Mouse (Mus musculus): ENCODE data around the gene Tmem273. TPM values are rescaled to one million over a fixed set of nuclear protein-coding genes. Genes with fewer than 3 reads are reported as not detected.

Gene Tmem273
- polyA plus RNA-seq, 1 experiment from 2014 or later, result 0.53 TPM

- no peak overlapping the region for H3K4me3 ChIP-seq (ENCODE audit: control insufficient read depth in 1 of 2, insufficient read depth in 1 of 2, low read depth in 1 of 2, low read length in 2 of 2)
- H3K27me3 ChIP-seq (ENCODE audit: control insufficient read depth, insufficient read depth, low read length), result no peaks in the 10 kb centered on the region
- no peaks in the 10 kb centered on the region for H3K36me3 ChIP-seq (ENCODE audit: control insufficient read depth, insufficient read depth, low read length)
- no peak overlapping the region for H3K27ac ChIP-seq (replicated peaks in 1 of 2; ENCODE audit: control insufficient read depth in 1 of 2, insufficient read depth in 1 of 2, low read depth in 2 of 2, low read length in 2 of 2)
- peaks cover 6 to 13% of the 10 kb centered on the region in 2 experiments for H3K4me1 ChIP-seq (ENCODE audit: control insufficient read depth in 2 of 2, insufficient read depth in 2 of 2, low read length in 2 of 2)
- H3K4me2 ChIP-seq (ENCODE audit: low read length), result no peak overlapping the region
- no peaks in the 10 kb centered on the region for H3K9me3 ChIP-seq (ENCODE audit: control insufficient read depth, low read length)
- no peak for ATAC-seq (ENCODE audit: insufficient number of reproducible peaks, insufficient read depth, low FRiP score, low read depth)
- H3K9ac ChIP-seq (ENCODE audit: low read length), result no peak overlapping the region
- 56% methylated on average over 5 of the region's 5 CpGs for WGBS
Observed at GRCm38 (mm10) chr14:32787691-32788090, 1.9 kb downstream of the Tmem273 start.

DNA sequence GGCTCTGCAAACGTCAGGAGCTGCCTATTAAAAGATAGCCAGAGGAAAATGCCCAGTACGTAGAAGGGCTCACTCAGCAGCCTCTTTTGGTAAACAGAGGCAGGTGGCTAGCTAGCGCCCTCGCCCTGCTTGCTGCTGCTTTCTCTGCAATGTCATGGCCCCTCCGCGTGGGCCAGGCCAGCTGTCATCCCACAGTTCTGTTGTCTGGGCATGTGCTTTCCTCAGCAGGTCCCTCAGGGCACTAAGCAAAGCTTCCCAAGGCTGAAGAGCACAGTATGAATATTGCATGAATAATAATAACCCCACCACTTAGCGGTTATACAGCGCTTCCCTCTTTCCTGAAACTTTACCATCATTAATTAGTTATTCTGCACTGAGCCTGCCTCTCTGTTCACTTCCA lies 10.6 kb downstream of the Tmem273 start:
- no peak overlapping the region for H3K4me2 ChIP-seq (ENCODE audit: low read length)
- no peaks in the 10 kb centered on the region for H3K9me3 ChIP-seq (ENCODE audit: control insufficient read depth, low read length)
- no peak overlapping the region for H3K4me3 ChIP-seq (ENCODE audit: control insufficient read depth in 1 of 2, insufficient read depth in 1 of 2, low read depth in 1 of 2, low read length in 2 of 2)
- H3K27ac ChIP-seq (replicated peaks in 1 of 2; ENCODE audit: control insufficient read depth in 1 of 2, insufficient read depth in 1 of 2, low read depth in 2 of 2, low read length in 2 of 2), result no peak overlapping the region
- 74% methylated on average over 8 of the region's 8 CpGs for WGBS
- no peak overlapping the region for H3K9ac ChIP-seq (ENCODE audit: low read length)
- H3K4me1 ChIP-seq (ENCODE audit: control insufficient read depth in 2 of 2, insufficient read depth in 2 of 2, low read length in 2 of 2), result peaks cover 3 to 10% of the 10 kb centered on the region in 2 experiments; a peak in 3 of 4 replicates
- no peak for ATAC-seq (ENCODE audit: insufficient number of reproducible peaks, insufficient read depth, low FRiP score, low read depth)
- H3K27me3 ChIP-seq (ENCODE audit: control insufficient read depth, insufficient read depth, low read length), result no peaks in the 10 kb centered on the region
- no peaks in the 10 kb centered on the region for H3K36me3 ChIP-seq (ENCODE audit: control insufficient read depth, insufficient read depth, low read length)

DNA sequence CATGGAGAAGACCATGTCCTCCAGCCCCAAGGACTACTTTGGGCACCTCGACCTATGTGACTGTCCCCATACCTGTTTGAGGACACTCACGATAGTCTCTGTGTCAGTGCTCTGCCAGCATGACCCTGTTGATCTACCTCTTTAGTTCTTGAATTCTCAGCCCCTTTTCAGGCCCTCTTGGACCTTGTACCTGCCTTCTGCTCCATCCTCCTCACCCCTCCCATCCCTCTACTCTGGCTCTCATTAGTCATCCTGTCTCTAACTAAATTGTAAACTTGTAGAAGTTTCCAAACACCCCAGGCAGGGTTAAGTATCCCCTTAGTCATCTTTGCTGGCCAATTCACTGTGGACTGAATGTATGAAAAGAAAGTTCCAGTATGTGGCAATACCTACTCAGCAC lies 12.0 kb downstream of the Tmem273 start:
- Histone ChIP-seq H3K4me2 (ENCODE audit: low read length) (no peak overlapping the region), H3K27me3 (ENCODE audit: control insufficient read depth, insufficient read depth, low read length) (no peaks in the 10 kb centered on the region), H3K9me3 (ENCODE audit: control insufficient read depth, low read length) (no peaks in the 10 kb centered on the region), H3K27ac (replicated peaks in 1 of 2; ENCODE audit: control insufficient read depth in 1 of 2, insufficient read depth in 1 of 2, low read depth in 2 of 2, low read length in 2 of 2) (no peak overlapping the region), H3K36me3 (ENCODE audit: control insufficient read depth, insufficient read depth, low read length) (no peaks in the 10 kb centered on the region), H3K4me3 (ENCODE audit: control insufficient read depth in 1 of 2, insufficient read depth in 1 of 2, low read depth in 1 of 2, low read length in 2 of 2) (no peak overlapping the region), H3K4me1 (ENCODE audit: control insufficient read depth in 2 of 2, insufficient read depth in 2 of 2, low read length in 2 of 2) (peaks cover 3 to 10% of the 10 kb centered on the region in 2 experiments; a peak in 3 of 4 replicates), H3K9ac (ENCODE audit: low read length) (no peak overlapping the region)
- WGBS, result 82% methylated on average over 2 of the region's 2 CpGs
- ATAC-seq (ENCODE audit: insufficient number of reproducible peaks, insufficient read depth, low FRiP score, low read depth), result no peak

DNA sequence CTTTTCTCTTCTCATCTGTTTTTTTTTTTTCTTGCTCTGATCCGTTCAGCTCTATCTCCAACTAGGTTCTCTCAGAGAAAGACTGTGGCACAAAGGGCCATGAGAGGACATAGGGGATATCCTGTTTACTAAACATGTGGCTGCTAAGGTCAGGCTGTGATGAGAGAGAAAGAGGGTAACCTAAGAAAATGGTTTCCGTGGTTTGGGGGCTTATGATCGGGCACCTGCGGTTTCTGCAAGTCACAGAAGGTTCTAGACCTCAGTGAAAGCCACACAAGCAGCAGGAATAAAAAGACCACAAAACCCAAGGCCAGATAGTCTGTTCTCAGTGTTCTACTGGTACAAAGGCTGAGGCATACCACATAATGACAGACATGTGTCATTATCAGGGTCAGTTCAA lies 12.6 kb downstream of the Tmem273 start:
- Histone ChIP-seq H3K4me1 (ENCODE audit: control insufficient read depth in 2 of 2, insufficient read depth in 2 of 2, low read length in 2 of 2) (peaks cover 3 to 10% of the 10 kb centered on the region in 2 experiments; a peak in 3 of 4 replicates), H3K27ac (replicated peaks in 1 of 2; ENCODE audit: control insufficient read depth in 1 of 2, insufficient read depth in 1 of 2, low read depth in 2 of 2, low read length in 2 of 2) (no peak overlapping the region), H3K9ac (ENCODE audit: low read length) (no peak overlapping the region), H3K27me3 (ENCODE audit: control insufficient read depth, insufficient read depth, low read length) (no peaks in the 10 kb centered on the region), H3K4me2 (ENCODE audit: low read length) (no peak overlapping the region), H3K36me3 (ENCODE audit: control insufficient read depth, insufficient read depth, low read length) (no peaks in the 10 kb centered on the region), H3K9me3 (ENCODE audit: control insufficient read depth, low read length) (no peaks in the 10 kb centered on the region), H3K4me3 (ENCODE audit: control insufficient read depth in 1 of 2, insufficient read depth in 1 of 2, low read depth in 1 of 2, low read length in 2 of 2) (no peak overlapping the region)
- 81% methylated on average over 4 of the region's 4 CpGs for WGBS
- ATAC-seq (ENCODE audit: insufficient number of reproducible peaks, insufficient read depth, low FRiP score, low read depth), result no peak

- 49% methylated on average over 7 of the region's 7 CpGs for WGBS
- H3K4me2 ChIP-seq (ENCODE audit: low read length), result no peak overlapping the region
- peaks cover 3 to 10% of the 10 kb centered on the region in 2 experiments; a peak in 3 of 4 replicates for H3K4me1 ChIP-seq (ENCODE audit: control insufficient read depth in 2 of 2, insufficient read depth in 2 of 2, low read length in 2 of 2)
- H3K27ac ChIP-seq (replicated peaks in 1 of 2; ENCODE audit: control insufficient read depth in 1 of 2, insufficient read depth in 1 of 2, low read depth in 2 of 2, low read length in 2 of 2), result no peak overlapping the region
- no peaks in the 10 kb centered on the region for H3K27me3 ChIP-seq (ENCODE audit: control insufficient read depth, insufficient read depth, low read length)
- H3K9me3 ChIP-seq (ENCODE audit: control insufficient read depth, low read length), result no peaks in the 10 kb centered on the region
- no peak overlapping the region for H3K4me3 ChIP-seq (ENCODE audit: control insufficient read depth in 1 of 2, insufficient read depth in 1 of 2, low read depth in 1 of 2, low read length in 2 of 2)
- ATAC-seq (ENCODE audit: insufficient number of reproducible peaks, insufficient read depth, low FRiP score, low read depth), result no peak
- H3K9ac ChIP-seq (ENCODE audit: low read length), result no peak overlapping the region
- H3K36me3 ChIP-seq (ENCODE audit: control insufficient read depth, insufficient read depth, low read length), result no peaks in the 10 kb centered on the region
Observed at GRCm38 (mm10) chr14:32800048-32800447, 14.3 kb downstream of the Tmem273 start.

GRCm38 (mm10) chr14:32801016-32801661 lies 15.4 kb downstream of the Tmem273 start:
- peaks cover 3 to 10% of the 10 kb centered on the region in 2 experiments; a peak in 3 of 4 replicates for H3K4me1 ChIP-seq (ENCODE audit: control insufficient read depth in 2 of 2, insufficient read depth in 2 of 2, low read length in 2 of 2)
- H3K9ac ChIP-seq (ENCODE audit: low read length), result no peak overlapping the region
- no peak overlapping the region for H3K27ac ChIP-seq (replicated peaks in 1 of 2; ENCODE audit: control insufficient read depth in 1 of 2, insufficient read depth in 1 of 2, low read depth in 2 of 2, low read length in 2 of 2)
- no peaks in the 10 kb centered on the region for H3K27me3 ChIP-seq (ENCODE audit: control insufficient read depth, insufficient read depth, low read length)
- H3K4me2 ChIP-seq (ENCODE audit: low read length), result no peak overlapping the region
- no peaks in the 10 kb centered on the region for H3K36me3 ChIP-seq (ENCODE audit: control insufficient read depth, insufficient read depth, low read length)
- 61% methylated on average over 11 of the region's 11 CpGs for WGBS
- H3K4me3 ChIP-seq (ENCODE audit: control insufficient read depth in 1 of 2, insufficient read depth in 1 of 2, low read depth in 1 of 2, low read length in 2 of 2), result no peak overlapping the region
- ATAC-seq (ENCODE audit: insufficient number of reproducible peaks, insufficient read depth, low FRiP score, low read depth), result no peak
- H3K9me3 ChIP-seq (ENCODE audit: control insufficient read depth, low read length), result no peaks in the 10 kb centered on the region

- H3K36me3 ChIP-seq (ENCODE audit: control insufficient read depth, insufficient read depth, low read length), result no peaks in the 10 kb centered on the region
- H3K9ac ChIP-seq (ENCODE audit: low read length), result no peak overlapping the region
- H3K4me2 ChIP-seq (ENCODE audit: low read length), result no peak overlapping the region
- no peaks in the 10 kb centered on the region for H3K9me3 ChIP-seq (ENCODE audit: control insufficient read depth, low read length)
- no peak overlapping the region for H3K27ac ChIP-seq (replicated peaks in 1 of 2; ENCODE audit: control insufficient read depth in 1 of 2, insufficient read depth in 1 of 2, low read depth in 2 of 2, low read length in 2 of 2)
- no peak for ATAC-seq (ENCODE audit: insufficient number of reproducible peaks, insufficient read depth, low FRiP score, low read depth)
- no peaks in the 10 kb centered on the region for H3K27me3 ChIP-seq (ENCODE audit: control insufficient read depth, insufficient read depth, low read length)
- peaks cover 3 to 10% of the 10 kb centered on the region in 2 experiments; a peak in 3 of 4 replicates for H3K4me1 ChIP-seq (ENCODE audit: control insufficient read depth in 2 of 2, insufficient read depth in 2 of 2, low read length in 2 of 2)
- no peak overlapping the region for H3K4me3 ChIP-seq (ENCODE audit: control insufficient read depth in 1 of 2, insufficient read depth in 1 of 2, low read depth in 1 of 2, low read length in 2 of 2)
Observed at GRCm38 (mm10) chr14:32801662-32802024, 15.9 kb downstream of the Tmem273 start.

DNA sequence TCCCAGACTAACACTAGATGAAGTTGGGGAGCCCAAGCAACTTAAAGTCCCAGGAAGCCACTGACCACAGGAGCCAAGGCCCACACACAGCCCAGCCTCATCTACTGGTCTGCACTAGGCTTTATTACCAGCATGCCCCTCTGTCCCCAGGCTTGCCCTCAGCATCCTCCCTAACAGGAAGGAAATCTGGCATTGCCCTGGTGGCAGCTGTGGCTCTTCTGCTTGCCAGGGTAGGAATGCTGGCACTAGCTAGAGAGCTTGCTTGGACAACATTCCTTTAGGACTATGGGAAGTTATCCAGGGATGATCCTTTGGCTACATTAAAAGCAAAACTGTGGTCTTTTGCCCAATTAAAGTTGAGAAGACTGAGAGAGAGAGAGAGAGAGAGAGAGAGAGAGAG lies 24.3 kb downstream of the Tmem273 start:
- ATAC-seq (ENCODE audit: insufficient number of reproducible peaks, insufficient read depth, low FRiP score, low read depth), result no peak
- no peak overlapping the region for H3K9ac ChIP-seq (ENCODE audit: low read length)
- no peak overlapping the region for H3K4me3 ChIP-seq (ENCODE audit: control insufficient read depth in 1 of 2, insufficient read depth in 1 of 2, low read depth in 1 of 2, low read length in 2 of 2)
- H3K9me3 ChIP-seq (ENCODE audit: control insufficient read depth, low read length), result no peaks in the 10 kb centered on the region
- no peak overlapping the region for H3K27ac ChIP-seq (replicated peaks in 1 of 2; ENCODE audit: control insufficient read depth in 1 of 2, insufficient read depth in 1 of 2, low read depth in 2 of 2, low read length in 2 of 2)
- no peak overlapping the region for H3K4me2 ChIP-seq (ENCODE audit: low read length)
- no peaks in the 10 kb centered on the region for H3K27me3 ChIP-seq (ENCODE audit: control insufficient read depth, insufficient read depth, low read length)
- no peaks in the 10 kb centered on the region for H3K36me3 ChIP-seq (ENCODE audit: control insufficient read depth, insufficient read depth, low read length)
- H3K4me1 ChIP-seq (ENCODE audit: control insufficient read depth in 2 of 2, insufficient read depth in 2 of 2, low read length in 2 of 2), result peaks cover 4 to 6% of the 10 kb centered on the region in 2 experiments; a peak in 2 of 4 replicates

Measured in heart, embryonic 14.5 days (tissue).